Mouse (Mus musculus) small intestine, adult 2 months (tissue): ENCODE results near the gene Hmx3. TPM values are rescaled to one million over a fixed set of nuclear protein-coding genes. Genes with fewer than 3 reads are reported as not detected.

Source experiments
- H3K27ac ChIP-seq: fragments of 200-500 bp; 2 replicates; pipeline ENCODE4 v1.5.1; 2012; ENCODE audit warnings: low read depth, low read length, control low read depth, inconsistent platforms; ENCODE audit not compliant: insufficient read depth
- H3K27me3 ChIP-seq: fragments of 200-500 bp; 2 replicates; pipeline ENCODE4 v1.6.1; 2012; ENCODE audit warnings: mild to moderate bottlenecking, moderate library complexity, low read length, inconsistent platforms; ENCODE audit not compliant: control insufficient read depth, insufficient read depth
- H3K36me3 ChIP-seq: fragments of 200-500 bp; 2 replicates; pipeline ENCODE4 v1.6.1; 2012; ENCODE audit warnings: mild to moderate bottlenecking, low read length, control low read depth, inconsistent platforms; ENCODE audit not compliant: control insufficient read depth, insufficient read depth
- H3K4me1 ChIP-seq: fragments of 200-500 bp; 2 replicates; pipeline ENCODE4 v1.6.1; 2012; ENCODE audit warnings: low read length, inconsistent platforms, mixed read lengths; ENCODE audit not compliant: control insufficient read depth, insufficient read depth, insufficient read length
- H3K4me3 ChIP-seq: fragments of 200-500 bp; 2 replicates; pipeline ENCODE4 v1.5.1; 2012; ENCODE audit warnings: low read depth, mild to moderate bottlenecking, control low read depth, inconsistent platforms, low read length, moderate library complexity
- CTCF ChIP-seq: fragments of 200-500 bp; IDR thresholded peaks from 2 replicates; pipeline ENCODE4 v1.5.1; 2012; ENCODE audit warnings: low read depth, mild to moderate bottlenecking, control low read depth, inconsistent platforms, low read length, moderate library complexity, mixed read lengths; ENCODE audit not compliant: insufficient replicate concordance, insufficient read length; ENCODE audit errors: extremely low read depth
- POLR2A ChIP-seq: fragments of 200-500 bp; IDR thresholded peaks from 2 replicates; pipeline ENCODE4 v1.6.1; 2012; ENCODE audit warnings: low read depth, mild to moderate bottlenecking, control low read depth, inconsistent platforms, low read length, moderate library complexity
- WGBS: fragments of 180-500 bp; shearing (Covaris S2); methylation state at CpG from one replicate; pipeline ENCODE4 v1.1.7; 2018; 5-methylcytosine and 5-hydroxymethylcytosine counted together
- polyA plus RNA-seq: library from polyadenylated mRNA; depleted of rRNA; stranded (reverse); fragments of >200 nt; gene quantifications from 2 replicates; pipeline ENCODE4 v1.2.3, GENCODE M21; 2012

The Hmx3 gene
- polyA plus RNA-seq, 1 experiment, result 4.6 TPM

DNA sequence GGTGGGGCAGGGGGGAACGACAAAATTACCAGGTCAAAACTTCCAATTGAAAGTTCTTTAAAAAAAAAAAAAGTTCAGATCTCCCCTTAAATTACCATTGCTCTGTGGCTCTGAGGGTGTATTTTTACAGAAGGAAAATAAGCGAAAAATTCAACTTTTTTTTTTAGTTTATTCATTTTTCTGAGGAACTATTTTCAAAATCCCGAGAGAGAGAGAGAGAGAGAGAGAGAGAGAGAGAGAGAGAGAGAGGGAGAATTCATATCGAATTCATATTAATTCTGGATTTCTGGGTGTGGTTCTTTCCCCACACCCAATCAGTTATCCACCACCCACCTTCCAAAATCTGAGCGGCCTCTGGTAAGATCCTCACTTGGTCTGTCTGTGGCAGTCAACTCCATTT lies 2.2 kb downstream of the Hmx3 start:
- Histone ChIP-seq H3K27me3 (peaks cover 94% of the 10 kb centered on the region), H3K27ac (no peak overlapping the region), H3K4me3 (no peak overlapping the region), H3K36me3 (no peaks in the 10 kb centered on the region), H3K4me1 (peaks cover 11% of the 10 kb centered on the region)
- 7% methylated on average over 5 of the region's 5 CpGs for WGBS
- TF ChIP-seq POLR2A (no peak), CTCF (no peak)

DNA sequence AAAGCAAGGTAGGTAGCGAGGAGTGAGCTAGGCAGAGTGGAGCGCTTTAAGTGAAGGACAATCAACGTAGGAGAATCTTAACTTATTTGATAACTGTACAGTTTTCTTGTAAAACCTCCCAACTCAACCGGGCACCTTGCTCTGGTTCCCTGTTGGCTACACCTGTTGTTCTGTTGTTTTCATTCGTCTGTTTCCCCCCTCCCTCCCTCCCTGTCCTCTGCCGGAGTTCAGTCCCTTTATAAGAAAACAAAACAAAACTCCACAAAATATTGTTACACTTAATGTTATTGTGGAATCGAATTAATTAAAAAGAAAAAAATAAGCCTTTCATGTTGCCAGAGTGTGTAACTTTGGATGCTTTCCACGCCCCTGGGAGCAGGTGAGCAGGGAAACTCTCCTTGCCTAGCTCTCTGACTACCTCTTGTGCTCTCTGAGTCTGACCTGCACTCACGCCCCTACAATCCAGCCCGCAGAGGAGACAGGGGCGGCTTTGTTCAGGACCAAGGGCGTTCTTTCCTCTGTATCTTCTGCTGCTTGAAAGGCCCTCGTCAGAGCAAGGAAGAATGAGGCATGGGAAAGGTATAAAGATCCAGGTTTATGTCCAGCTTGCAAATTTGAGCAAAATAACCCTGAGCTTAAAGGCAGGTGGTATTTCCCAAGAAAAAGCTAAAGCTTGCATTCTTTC lies 3.2 kb downstream of the Hmx3 start:
- WGBS, result 7% methylated on average over 13 of the region's 13 CpGs
- Histone ChIP-seq H3K27me3 (peaks cover 92% of the 10 kb centered on the region), H3K36me3 (no peaks in the 10 kb centered on the region), H3K27ac (no peak overlapping the region), H3K4me1 (peaks cover 11% of the 10 kb centered on the region), H3K4me3 (no peak overlapping the region)
- TF ChIP-seq POLR2A (no peak), CTCF (no peak)

DNA sequence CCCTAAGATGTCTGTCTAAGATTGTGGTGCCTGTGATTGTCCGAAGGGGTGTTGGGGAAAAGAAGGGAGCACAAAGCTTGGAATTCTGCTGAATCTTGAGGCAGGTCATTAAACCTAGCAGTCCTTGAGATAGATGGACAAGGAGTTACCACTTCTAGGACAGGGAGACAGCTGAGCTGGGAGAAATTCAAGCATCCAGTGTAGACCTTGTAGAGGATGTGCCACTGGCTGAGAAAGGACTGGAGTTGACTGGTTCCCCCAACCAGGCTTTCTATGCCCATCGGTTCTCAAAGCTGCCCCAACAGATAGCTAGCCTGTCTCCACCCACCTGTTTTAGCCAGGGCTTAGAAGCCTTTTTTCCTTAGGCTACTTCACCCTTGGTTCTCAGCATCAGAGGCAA lies 3.8 kb downstream of the Hmx3 start:
- WGBS, result 6% methylated on average over 2 of the region's 2 CpGs
- H3K4me3 ChIP-seq, result no peak overlapping the region
- no peak overlapping the region for H3K27ac ChIP-seq
- peaks cover 93% of the 10 kb centered on the region for H3K27me3 ChIP-seq
- H3K36me3 ChIP-seq, result no peaks in the 10 kb centered on the region
- TF ChIP-seq POLR2A, result no peak
- TF ChIP-seq CTCF, result no peak
- H3K4me1 ChIP-seq, result peaks cover 11% of the 10 kb centered on the region

DNA sequence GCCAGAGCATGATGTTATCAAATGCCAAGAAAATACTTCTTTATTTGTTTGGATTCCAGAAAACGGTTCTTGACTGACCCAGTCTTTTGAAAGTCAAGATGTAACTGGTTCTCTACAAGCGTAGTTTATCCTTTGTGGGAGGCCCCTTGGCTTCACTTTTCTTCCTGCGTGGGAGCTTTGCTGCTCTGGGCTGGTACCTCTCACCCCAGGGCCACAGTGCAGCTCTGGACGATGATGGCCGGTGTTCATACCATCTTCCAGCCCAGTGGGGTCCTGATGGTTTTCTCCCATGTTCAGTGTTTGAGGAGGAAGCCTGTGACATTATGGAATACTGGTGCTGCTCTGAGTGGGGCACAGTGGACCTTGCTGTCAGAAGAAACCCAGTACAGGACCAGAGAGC lies 4.8 kb downstream of the Hmx3 start:
- no peak for TF ChIP-seq POLR2A
- no peak for TF ChIP-seq CTCF
- Histone ChIP-seq H3K36me3 (no peaks in the 10 kb centered on the region), H3K27ac (no peak overlapping the region), H3K4me3 (no peak overlapping the region), H3K4me1 (peaks cover 9% of the 10 kb centered on the region), H3K27me3 (peaks cover 93% of the 10 kb centered on the region)
- WGBS, result 5% methylated on average over 5 of the region's 5 CpGs

DNA sequence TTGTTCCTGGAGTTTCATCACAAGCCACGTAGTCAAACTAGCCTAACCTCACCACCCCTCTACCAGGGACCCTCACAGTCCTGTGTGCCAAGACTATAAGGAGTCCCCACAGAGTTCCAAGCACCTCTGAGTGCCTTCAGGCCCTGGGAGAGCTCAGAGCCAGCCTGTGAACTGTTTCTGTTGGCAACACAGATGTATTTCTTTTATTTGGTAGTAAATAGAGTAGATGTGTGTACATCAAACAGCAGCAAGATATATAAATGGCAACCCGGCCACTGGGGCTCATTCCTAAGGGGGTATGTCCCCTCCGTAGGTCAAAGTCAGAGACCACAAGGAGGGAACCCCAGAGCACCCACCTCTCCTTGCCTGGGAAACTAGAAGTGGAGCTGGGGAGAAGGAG lies 5.8 kb downstream of the Hmx3 start, which contains the start of gene Hmx2:
TSS of gene Hmx2 (plus strand) at position 301 of the 400 bp plus-strand sequence.
- Histone ChIP-seq H3K27ac (no peak within 1 kb of the TSS), H3K36me3 (no peaks in the 10 kb centered on the region), H3K4me3 (no peak within 1 kb of the TSS), H3K4me1 (peaks cover 5% of the 10 kb centered on the region), H3K27me3 (peaks cover 93% of the 10 kb centered on the region)
- 9% methylated on average over 3 of the region's 3 CpGs for WGBS
- TF ChIP-seq POLR2A, result no peak
- TF ChIP-seq CTCF, result no peak

DNA sequence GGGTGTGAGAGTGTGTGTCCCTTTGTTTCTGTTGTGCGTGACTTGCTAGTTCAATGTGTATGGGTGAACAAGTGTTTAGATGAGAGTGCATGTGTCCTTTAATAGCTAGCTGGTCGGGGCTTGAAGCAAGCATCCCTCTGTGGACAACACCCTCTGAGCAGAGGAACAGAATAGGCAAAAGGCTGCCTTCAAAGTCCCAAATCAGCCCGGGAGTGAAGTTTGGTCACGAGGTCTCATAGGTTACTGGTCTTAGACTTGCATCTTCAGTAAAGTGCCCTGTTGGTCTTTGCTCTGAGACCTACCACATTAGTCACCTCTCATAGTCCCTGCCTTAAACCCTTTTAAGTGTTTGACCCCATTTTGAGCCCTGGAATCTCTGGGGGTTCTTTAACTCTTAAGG lies 8.8 kb downstream of the Hmx3 start:
- no peak overlapping the region for H3K27ac ChIP-seq
- H3K4me1 ChIP-seq, result peaks cover 14% of the 10 kb centered on the region
- 4% methylated on average over 4 of the region's 4 CpGs for WGBS
- peaks cover 95% of the 10 kb centered on the region for H3K27me3 ChIP-seq
- no peak overlapping the region for H3K4me3 ChIP-seq
- H3K36me3 ChIP-seq, result no peaks in the 10 kb centered on the region
- TF ChIP-seq POLR2A, result no peak
- TF ChIP-seq CTCF, result no peak

DNA sequence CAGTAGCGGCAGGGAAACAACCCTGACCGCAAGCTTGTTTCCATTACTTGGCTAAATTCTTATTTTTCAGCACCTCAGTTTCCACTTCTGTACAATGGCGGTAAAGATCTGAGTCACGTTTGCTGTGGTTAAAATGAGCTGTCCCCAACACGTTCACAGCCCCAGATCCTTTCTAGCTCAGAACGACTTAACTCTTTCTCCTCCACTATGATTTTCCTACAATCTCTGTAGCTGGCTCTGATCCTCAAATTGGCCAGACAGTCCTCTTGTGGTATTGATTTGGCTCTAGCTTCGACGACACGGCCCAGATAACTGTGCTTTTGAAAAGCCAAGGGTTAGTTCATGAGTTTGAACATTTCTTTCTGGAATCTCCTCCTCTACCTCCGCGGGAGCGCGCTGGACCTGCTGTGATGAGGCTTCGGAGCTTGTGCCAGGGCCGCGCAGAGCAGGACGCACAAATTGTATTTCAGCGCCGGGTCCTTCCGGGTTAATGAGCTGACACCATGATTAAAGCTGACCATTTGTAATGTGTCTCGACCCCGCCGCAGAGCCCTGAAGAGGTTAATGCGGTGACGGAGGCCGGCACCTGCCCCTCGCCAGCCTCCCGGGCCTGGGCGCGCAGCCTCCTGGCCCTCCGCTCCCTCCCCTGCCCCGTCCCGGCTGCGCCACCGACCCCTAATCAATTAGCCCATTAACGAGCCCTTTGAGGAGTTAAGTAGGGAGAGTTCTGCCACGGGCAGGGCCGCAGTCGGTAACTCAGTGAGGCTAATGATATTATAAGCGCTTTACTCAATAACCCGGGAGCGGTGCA lies 9.5 kb downstream of the Hmx3 start:
- Histone ChIP-seq H3K4me1 (peaks cover 17% of the 10 kb centered on the region), H3K27me3 (peaks cover 95% of the 10 kb centered on the region), H3K4me3 (no peak overlapping the region), H3K27ac (no peak overlapping the region), H3K36me3 (no peaks in the 10 kb centered on the region)
- 4% methylated on average over 42 of the region's 42 CpGs for WGBS
- TF ChIP-seq CTCF, result no peak
- TF ChIP-seq POLR2A, result no peak
